Mouse (Mus musculus) thymus, adult 2 months (tissue): Measurements from ENCODE around the gene Lrrc1.

Experiments
- CTCF ChIP-seq: fragments of 200-500 bp; IDR thresholded peaks from 2 replicates; pipeline ENCODE4 v1.5.1; 2012; ENCODE audit warnings: mild to moderate bottlenecking, control low read depth, low read length, moderate library complexity, borderline replicate concordance; ENCODE audit not compliant: control insufficient read depth, poor library complexity, insufficient read depth; ENCODE audit errors: extremely low read depth
- POLR2A ChIP-seq: fragments of 200-500 bp; IDR thresholded peaks from 2 replicates; pipeline ENCODE4 v1.6.1; 2012; ENCODE audit warnings: mild to moderate bottlenecking, low read length, control low read depth, moderate library complexity; ENCODE audit not compliant: control insufficient read depth, poor library complexity, insufficient read depth; ENCODE audit errors: extremely low read depth

DNA sequence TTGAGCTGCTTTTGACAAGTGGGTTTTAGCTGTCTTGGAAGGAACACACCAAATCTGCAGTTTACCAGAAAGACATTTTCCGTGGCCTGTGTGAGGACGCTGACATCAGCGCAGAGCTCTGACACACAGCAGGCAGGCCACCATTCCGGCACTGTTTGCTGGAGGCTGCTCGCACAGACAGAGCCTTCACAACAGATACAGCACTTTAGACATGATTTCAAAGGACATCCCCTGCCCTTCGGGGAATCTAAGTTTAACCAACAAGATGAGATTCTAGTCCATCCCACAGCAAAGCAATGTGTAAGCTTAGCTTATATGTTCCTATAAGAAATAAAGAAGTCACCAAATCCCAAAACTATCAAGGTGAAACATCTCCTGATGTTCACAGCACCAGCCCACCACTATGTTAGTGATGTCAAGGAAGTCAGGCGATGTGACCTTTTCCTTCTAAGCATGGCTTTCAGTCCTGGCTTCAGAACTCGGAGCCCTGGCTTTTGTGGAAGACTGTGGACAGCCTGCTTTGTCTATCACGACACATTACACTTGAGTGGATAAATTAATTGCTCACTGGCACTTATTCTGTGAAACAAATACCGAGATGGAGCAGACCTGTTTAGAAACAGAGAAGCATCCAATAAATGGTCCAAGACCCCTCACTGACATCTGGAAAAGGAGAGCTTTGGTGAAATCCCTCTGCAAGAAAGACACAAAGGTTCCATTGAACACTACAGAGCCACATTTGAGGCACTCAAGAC lies 66.3 kb downstream of the Lrrc1 start:
- TF ChIP-seq CTCF (no peak), POLR2A (no peak)
